Mouse (Mus musculus) limb, embryonic 12.5 days (tissue): ENCODE measurements around the gene Nckap5l. TPM values are rescaled to one million over a fixed set of nuclear protein-coding genes. Genes with fewer than 3 reads are reported as not detected.

ENCODE experiments used
- ATAC-seq: fragments of 200-750 bp; cut with Nextera tagmentation; 2 replicates; pipeline ENCODE4 v1.8.0; 2017; ENCODE audit warnings: low read depth, moderate TSS enrichment; ENCODE audit not compliant: insufficient number of reproducible peaks, insufficient read depth, low FRiP score, low TSS enrichment
- H3K27ac ChIP-seq: fragments of 300-500 bp; sonication (generic); 2 replicates; pipeline ENCODE4 v1.5.1; 2016; ENCODE audit warnings: mild to moderate bottlenecking, moderate library complexity
- H3K27me3 ChIP-seq: fragments of 300-500 bp; sonication (generic); 2 replicates; pipeline ENCODE4 v1.6.1; 2016; ENCODE audit warnings: mild to moderate bottlenecking, moderate library complexity
- H3K36me3 ChIP-seq: fragments of 300-500 bp; sonication (generic); 2 replicates; pipeline ENCODE4 v1.6.1; 2016; ENCODE audit warnings: mild to moderate bottlenecking, moderate library complexity
- H3K4me1 ChIP-seq: fragments of 300-500 bp; sonication (generic); replicated peaks from 2 replicates; pipeline ENCODE4 v1.6.1; 2016
- H3K4me2 ChIP-seq: fragments of 300-500 bp; sonication (generic); 2 replicates; pipeline ENCODE4 v1.6.1; 2016; ENCODE audit warnings: mild to moderate bottlenecking, moderate library complexity
- H3K4me3 ChIP-seq: fragments of 300-500 bp; sonication (generic); replicated peaks from 2 replicates; pipeline ENCODE4 v1.5.1; 2016; ENCODE audit warnings: mild to moderate bottlenecking
- H3K9ac ChIP-seq: fragments of 300-500 bp; sonication (generic); replicated peaks from 2 replicates; pipeline ENCODE4 v1.6.1; 2016; ENCODE audit warnings: mild to moderate bottlenecking, moderate library complexity
- H3K9me3 ChIP-seq: fragments of 300-500 bp; sonication (generic); 2 replicates; pipeline ENCODE4 v1.6.1; 2016; ENCODE audit warnings: mild to moderate bottlenecking, moderate library complexity
- WGBS: fragments of 180-500 bp; shearing (Covaris S2); methylation state at CpG from one replicate; pipeline ENCODE4 v1.1.7; 2016; 5-methylcytosine and 5-hydroxymethylcytosine counted together
- polyA plus RNA-seq: library from polyadenylated mRNA; unstranded; fragments of >200 nt; fragmentation: Nextera tagmentation; extraction: Ambion mirVana; gene quantifications from 2 replicates; pipeline ENCODE4 v1.2.1, GENCODE M21; 2016

Gene Nckap5l
- polyA plus RNA-seq, 1 experiment from 2014 or later: 13.6 TPM

DNA sequence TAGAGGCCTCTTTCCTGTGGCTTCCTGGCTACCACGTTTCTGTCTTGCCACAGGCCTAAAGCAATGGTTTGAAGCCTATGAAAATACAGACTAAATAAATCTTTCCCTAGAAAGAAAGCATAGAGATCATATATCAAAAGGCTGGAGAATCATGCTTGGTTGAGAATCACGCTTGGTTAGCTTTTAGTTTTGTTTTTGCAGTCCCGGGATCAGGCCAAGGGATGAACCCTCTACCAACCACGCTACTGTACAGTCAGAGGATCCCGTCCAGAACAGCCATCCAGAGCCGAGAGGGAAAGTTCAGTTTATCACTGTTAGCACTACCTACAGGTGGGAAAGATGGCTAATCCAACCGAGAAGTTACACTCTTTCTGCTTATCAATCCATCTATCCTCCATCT is 15.2 kb downstream of the Nckap5l start:
- Histone ChIP-seq H3K27me3 (no peaks in the 10 kb centered on the region), H3K4me1 (peaks cover 47% of the 10 kb centered on the region), H3K36me3 (peaks cover 49% of the 10 kb centered on the region), H3K4me3 (no peak overlapping the region), H3K9ac (no peak overlapping the region), H3K9me3 (no peaks in the 10 kb centered on the region), H3K4me2 (no peak overlapping the region), H3K27ac (peak overlapping the region; percentile 23; the same call in 1 of the 2 replicates)
- 84% methylated on average over 7 of the region's 7 CpGs for WGBS
- ATAC-seq: no peak

DNA sequence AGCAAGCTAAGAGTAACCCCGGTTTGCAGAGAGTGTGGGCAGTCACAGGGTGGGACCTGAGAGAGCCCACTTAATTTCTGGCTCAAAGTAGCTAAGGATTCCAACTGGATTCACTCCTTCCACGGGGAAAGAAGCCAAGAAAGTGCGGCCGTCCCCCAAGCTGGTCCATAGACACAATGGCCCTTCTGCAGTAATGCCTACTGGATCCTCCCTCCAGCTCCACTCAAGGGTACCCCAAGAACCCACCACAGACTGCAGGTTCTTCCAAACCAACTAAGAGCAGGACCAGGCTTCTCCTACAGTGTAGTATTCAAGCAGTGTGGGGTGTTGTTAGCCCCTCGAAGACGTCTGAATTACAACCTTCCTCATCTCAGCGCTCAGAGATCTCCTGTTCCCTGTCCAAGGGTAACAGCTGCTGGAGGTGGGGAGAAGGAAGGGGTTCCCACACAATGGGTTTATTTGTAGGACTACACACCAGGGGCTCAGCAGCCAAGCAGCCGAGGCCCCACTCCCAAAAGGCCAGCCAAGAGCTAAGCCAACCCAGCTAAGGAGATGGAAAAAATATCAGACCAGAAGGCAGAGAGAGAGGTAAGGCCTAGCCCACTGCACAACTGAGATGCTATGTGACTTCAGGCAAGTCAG is 16.6 kb downstream of the Nckap5l start:
- H3K4me2 ChIP-seq: no peak overlapping the region
- 56% methylated on average over 8 of the region's 8 CpGs for WGBS
- peaks cover 61% of the 10 kb centered on the region for H3K4me1 ChIP-seq
- H3K9me3 ChIP-seq: no peaks in the 10 kb centered on the region
- ATAC-seq: no peak
- H3K27ac ChIP-seq: peak overlapping the region; percentile 85
- peaks cover 57% of the 10 kb centered on the region for H3K36me3 ChIP-seq
- no peaks in the 10 kb centered on the region for H3K27me3 ChIP-seq
- H3K9ac ChIP-seq: peak overlapping the region; percentile 13; the same call in 1 of the 2 replicates
- H3K4me3 ChIP-seq: no peak overlapping the region

DNA sequence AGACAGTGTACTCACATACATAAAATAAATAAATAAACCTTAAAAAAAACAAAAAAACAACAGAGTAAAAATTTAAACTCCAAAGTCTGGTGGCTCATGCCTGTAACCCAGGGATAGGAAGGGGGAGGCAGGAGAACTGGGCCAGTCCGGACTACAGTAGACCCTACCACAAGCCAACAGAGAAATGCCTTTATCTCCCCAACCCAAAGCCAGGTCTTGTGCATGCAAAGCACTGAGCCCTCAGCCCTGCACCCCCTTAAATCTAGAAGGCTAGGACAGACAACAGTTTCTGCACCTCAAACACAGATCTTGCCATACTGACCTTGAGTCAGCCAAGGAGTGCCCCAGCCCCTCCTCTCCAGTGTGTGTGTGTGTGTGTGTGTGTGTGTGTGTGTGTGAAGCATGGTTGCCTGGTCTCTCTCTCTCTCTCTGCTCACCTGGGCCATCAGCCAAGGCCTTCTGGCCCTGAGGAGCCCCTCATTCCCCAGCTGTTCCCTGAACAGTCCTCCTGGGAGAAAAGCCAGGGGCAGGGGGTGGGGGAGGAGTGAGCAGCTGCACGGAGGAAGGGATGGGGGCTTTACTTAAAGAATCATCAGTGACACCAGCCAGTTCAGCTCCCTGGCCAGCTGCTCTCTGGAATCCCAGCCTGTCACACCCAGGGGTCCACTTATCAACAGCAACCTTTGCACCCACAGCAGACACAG is 17.3 kb downstream of the Nckap5l start:
- Histone ChIP-seq H3K9me3 (no peaks in the 10 kb centered on the region), H3K4me1 (peaks cover 66% of the 10 kb centered on the region), H3K36me3 (peaks cover 51% of the 10 kb centered on the region), H3K27me3 (no peaks in the 10 kb centered on the region), H3K27ac (peak overlapping the region; percentile 85), H3K9ac (peak overlapping the region; percentile 13; the same call in 1 of the 2 replicates), H3K4me3 (no peak overlapping the region), H3K4me2 (no peak overlapping the region)
- ATAC-seq: peak; percentile 77
- 46% methylated on average over 2 of the region's 2 CpGs for WGBS

DNA sequence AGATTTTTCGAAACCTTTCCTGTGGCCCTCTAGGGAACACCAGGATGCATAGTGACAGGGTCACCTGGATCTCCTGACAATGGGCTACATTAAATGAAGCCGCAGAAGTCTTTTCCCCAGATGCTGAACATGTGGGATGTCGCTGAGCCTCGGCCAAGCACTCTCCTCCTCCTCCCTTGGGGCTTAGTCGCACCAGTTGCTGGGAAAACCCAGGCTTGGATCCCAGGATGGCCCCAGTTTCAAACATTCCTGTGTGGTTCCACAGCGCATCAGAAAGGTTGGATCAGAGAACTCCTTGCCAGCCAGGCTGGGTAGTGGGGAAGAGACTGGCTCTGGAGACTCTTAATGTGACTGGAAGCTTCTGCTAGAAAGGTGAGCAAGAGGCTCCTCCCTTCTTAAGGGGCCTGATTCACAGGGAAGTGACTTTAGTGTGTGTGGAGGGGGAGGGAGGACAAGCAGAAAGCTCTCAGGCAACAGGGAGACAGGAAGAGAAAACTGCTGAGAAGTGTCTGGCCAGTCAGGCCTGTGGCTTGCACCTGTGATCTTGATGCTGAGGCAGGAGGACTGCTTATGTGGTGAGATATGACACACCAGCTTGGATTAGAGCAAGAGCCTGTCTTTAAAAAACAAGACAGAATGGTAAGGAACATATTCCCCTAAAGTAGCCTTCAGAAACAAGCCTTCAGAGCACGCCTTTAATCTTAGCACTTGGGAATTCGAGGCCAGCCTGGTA is 18.4 kb downstream of the Nckap5l start:
- WGBS: 73% methylated on average over 8 of the region's 8 CpGs
- Histone ChIP-seq H3K4me2 (no peak overlapping the region), H3K4me3 (no peak overlapping the region), H3K27me3 (no peaks in the 10 kb centered on the region), H3K4me1 (peaks cover 69% of the 10 kb centered on the region), H3K36me3 (peaks cover 49% of the 10 kb centered on the region), H3K9ac (no peak overlapping the region), H3K27ac (no peak overlapping the region; the same call in 1 of the 2 replicates), H3K9me3 (no peaks in the 10 kb centered on the region)
- no peak for ATAC-seq

DNA sequence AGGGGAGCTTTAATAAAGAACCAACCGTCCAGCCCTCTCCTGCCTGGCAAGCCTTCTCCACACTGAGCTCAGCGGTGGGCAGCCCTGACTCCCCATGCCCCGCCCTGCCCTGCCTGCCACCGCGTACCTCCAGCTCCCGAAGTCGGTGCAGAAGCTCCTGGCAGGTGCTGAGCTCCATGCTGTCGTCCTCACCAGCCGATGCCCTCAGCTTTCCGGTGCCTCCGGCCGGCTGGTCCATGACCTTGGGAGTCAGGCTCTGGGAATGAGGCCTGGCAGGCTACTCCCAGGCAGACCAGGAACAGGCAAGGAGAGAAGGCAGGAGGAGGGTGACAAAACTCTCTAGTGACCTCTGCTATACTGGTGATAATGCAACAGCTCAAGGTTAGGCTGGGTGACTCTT is 23.6 kb downstream of the Nckap5l start:
- no peak overlapping the region for H3K4me3 ChIP-seq
- peaks cover 39% of the 10 kb centered on the region for H3K4me1 ChIP-seq
- no peak overlapping the region for H3K4me2 ChIP-seq
- no peak overlapping the region for H3K9ac ChIP-seq
- H3K27me3 ChIP-seq: no peaks in the 10 kb centered on the region
- H3K36me3 ChIP-seq: peaks cover 86% of the 10 kb centered on the region
- no peak for ATAC-seq
- no peaks in the 10 kb centered on the region for H3K9me3 ChIP-seq
- H3K27ac ChIP-seq: no peak overlapping the region
- WGBS: 88% methylated on average over 12 of the region's 12 CpGs

DNA sequence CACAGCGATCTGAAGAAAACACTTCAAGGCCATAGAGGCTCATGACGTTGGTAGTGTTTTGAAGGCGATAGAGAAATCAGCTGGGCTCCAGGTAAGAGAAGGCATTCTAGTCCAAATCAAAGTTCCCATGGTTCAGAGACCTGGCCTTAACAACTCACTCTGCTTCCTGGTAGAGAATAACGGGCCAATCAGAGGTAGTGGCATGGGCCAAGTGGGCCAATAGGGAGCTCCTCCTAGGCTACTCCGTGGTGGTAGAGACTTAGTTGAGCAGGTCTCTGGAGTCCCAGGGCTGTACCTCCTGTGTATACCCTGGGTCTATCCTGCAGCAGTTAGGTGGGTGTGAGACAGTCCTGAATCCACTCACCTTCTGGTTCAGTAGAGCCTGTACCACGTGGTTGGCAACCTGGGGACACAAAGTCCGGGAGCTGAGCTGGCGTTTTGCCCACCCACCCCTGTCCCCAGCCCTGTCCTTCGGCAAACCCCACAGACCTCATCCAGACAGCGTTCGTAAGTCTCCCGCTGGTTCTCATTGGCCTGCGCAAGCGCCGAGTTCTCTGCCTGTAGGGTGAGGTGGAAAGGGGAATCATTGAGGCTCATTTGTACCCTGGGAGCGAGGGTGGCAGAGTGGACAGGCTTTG is 24.3 kb downstream of the Nckap5l start:
- no peaks in the 10 kb centered on the region for H3K27me3 ChIP-seq
- H3K4me1 ChIP-seq: peaks cover 32% of the 10 kb centered on the region
- WGBS: 90% methylated on average over 16 of the region's 16 CpGs
- H3K27ac ChIP-seq: no peak overlapping the region
- H3K9me3 ChIP-seq: no peaks in the 10 kb centered on the region
- H3K4me2 ChIP-seq: no peak overlapping the region
- no peak for ATAC-seq
- no peak overlapping the region for H3K4me3 ChIP-seq
- H3K9ac ChIP-seq: no peak overlapping the region
- H3K36me3 ChIP-seq: peaks cover 86% of the 10 kb centered on the region

DNA sequence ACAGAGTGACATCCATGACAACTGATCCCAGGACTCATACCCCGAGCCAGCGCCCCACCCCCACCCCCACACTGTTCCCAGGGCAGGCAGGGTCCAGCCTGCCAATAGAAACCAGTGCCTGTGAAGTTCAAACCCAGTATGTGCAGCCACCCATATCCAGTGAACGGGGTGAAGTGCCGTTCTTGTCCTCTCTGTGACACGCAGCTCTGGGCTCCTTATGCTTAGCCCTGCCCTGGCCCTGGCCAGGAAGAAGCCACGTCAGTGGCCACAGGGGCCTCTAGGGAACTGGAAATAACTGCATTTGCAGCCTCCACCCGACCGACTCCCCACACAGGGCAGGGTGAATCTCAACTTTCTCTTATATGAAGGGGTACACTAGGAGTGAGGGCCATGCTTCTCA is 25.6 kb downstream of the Nckap5l start:
- Histone ChIP-seq H3K27me3 (no peaks in the 10 kb centered on the region), H3K4me1 (peaks cover 21% of the 10 kb centered on the region), H3K9me3 (no peaks in the 10 kb centered on the region), H3K4me3 (no peak overlapping the region), H3K27ac (no peak overlapping the region; the same call in 1 of the 2 replicates), H3K9ac (no peak overlapping the region), H3K4me2 (no peak overlapping the region), H3K36me3 (peaks cover 88% of the 10 kb centered on the region)
- 88% methylated on average over 8 of the region's 8 CpGs for WGBS
- ATAC-seq: no peak

DNA sequence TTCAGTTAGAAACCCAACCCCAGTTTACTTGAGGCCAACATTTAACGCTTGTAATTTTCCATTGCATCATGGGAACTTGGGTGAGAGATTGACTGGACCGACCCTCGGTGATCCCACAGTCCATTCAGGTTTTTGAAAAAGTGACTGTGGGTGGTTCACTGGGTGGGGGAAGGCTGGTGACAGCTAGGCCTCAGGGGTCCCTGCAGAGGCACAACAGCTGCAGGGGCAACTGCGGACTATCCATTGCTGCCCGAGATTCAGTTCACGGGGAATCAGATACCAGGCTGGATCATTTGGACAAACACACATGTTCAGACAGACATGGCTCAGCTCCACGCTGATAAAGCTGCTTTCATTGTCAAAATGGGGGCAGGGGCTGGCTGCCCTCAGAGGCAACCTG is 26.0 kb downstream of the Nckap5l start:
- no peak; the same call in 1 of the 2 replicates for ATAC-seq
- Histone ChIP-seq H3K9me3 (no peaks in the 10 kb centered on the region), H3K36me3 (peaks cover 88% of the 10 kb centered on the region), H3K4me2 (no peak overlapping the region), H3K4me3 (no peak overlapping the region), H3K4me1 (peaks cover 16% of the 10 kb centered on the region), H3K27me3 (no peaks in the 10 kb centered on the region), H3K9ac (no peak overlapping the region), H3K27ac (no peak overlapping the region)
- 88% methylated on average over 7 of the region's 7 CpGs for WGBS

DNA sequence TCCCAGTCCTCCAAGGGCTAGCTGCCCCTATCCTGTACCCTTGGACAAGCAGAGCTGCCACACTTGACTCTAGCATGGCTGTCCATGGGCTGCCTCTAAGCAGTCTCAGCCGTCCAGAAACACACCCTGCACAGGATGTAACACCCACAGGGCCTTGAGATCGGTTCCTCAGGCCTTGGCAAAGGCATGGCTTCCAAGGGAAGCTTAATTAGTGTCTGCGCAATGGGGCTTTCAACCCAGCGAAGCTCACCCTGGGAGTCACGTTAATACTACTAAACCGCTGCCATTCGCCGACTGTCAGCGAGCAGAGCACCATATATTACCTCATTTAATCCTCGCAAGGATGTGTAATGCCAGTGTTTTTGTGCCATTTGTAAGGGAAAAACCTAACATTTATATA is 26.5 kb downstream of the Nckap5l start:
- 85% methylated on average over 10 of the region's 10 CpGs for WGBS
- Histone ChIP-seq H3K4me1 (peaks cover 12% of the 10 kb centered on the region), H3K4me2 (no peak overlapping the region), H3K4me3 (no peak overlapping the region), H3K9ac (no peak overlapping the region), H3K9me3 (no peaks in the 10 kb centered on the region), H3K27me3 (no peaks in the 10 kb centered on the region), H3K36me3 (peaks cover 88% of the 10 kb centered on the region), H3K27ac (0 out of 2 replicates have a peak overlapping the region, but pooled peaks have one; percentile 14)
- ATAC-seq: no peak

DNA sequence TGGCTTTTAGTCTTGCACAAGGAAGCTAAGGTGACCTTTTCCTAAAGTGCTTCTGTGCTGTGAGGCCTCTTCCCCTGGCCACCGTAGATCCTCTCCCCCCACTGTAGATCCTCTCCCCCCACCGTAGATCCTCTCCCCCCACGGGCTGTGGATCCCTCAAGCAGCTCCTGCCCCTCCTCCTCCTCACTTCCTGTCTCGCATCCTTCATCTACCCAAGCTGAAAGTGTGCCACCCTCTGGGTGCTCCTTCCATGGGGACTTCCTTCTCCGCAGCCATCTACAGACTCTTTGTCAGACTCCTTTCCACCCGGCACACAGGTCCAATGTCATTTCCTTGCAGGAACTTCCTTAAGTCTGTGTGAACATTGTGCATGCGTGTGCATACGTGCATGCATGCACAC is 27.2 kb downstream of the Nckap5l start:
- H3K4me3 ChIP-seq: no peak overlapping the region
- peaks cover 7% of the 10 kb centered on the region for H3K4me1 ChIP-seq
- 0 out of 2 replicates have a peak overlapping the region, but pooled peaks have one; percentile 14 for H3K27ac ChIP-seq
- WGBS: 86% methylated on average over 8 of the region's 8 CpGs
- no peak for ATAC-seq
- H3K9me3 ChIP-seq: no peaks in the 10 kb centered on the region
- H3K4me2 ChIP-seq: no peak overlapping the region
- H3K36me3 ChIP-seq: peaks cover 92% of the 10 kb centered on the region
- no peaks in the 10 kb centered on the region for H3K27me3 ChIP-seq
- H3K9ac ChIP-seq: no peak overlapping the region; the same call in 1 of the 2 replicates

DNA sequence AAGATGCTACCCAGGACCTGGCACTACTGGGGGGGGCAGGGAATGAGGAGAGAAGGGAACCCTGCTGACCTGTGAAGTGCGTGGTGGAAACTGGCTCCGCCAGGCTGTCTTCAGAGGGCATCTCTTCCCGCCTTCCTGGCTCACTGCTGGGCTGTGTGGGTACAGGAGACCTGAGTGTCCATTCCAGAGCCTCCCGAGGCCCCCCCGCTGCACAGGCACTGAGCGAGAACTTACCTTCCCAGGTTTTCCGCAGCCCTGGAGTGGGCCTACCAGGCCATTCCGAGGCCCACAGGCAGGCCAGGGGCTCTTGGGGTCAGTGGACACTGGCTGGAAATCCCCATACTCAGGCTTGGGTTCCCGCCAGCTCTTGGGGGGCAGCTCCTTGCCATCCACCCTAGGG is 33.7 kb downstream of the Nckap5l start:
- Histone ChIP-seq H3K4me3 (no peak overlapping the region), H3K9ac (no peak overlapping the region), H3K4me2 (no peak overlapping the region), H3K27me3 (no peaks in the 10 kb centered on the region), H3K9me3 (no peaks in the 10 kb centered on the region), H3K4me1 (peaks cover 25% of the 10 kb centered on the region), H3K27ac (no peak overlapping the region), H3K36me3 (peaks cover 78% of the 10 kb centered on the region)
- WGBS: 93% methylated on average over 9 of the region's 9 CpGs
- ATAC-seq: no peak
